Mouse (Mus musculus) thymus, adult 2 months (tissue): ENCODE measurements at regions not wholly inside any gene's neighbourhood (a gene's known extent, or its start where the extent isn't known, plus 50 kb on each side); places are given as distances from the start of the nearest gene placed in this dataset.

Source experiments
- CTCF ChIP-seq: fragments of 200-500 bp; IDR thresholded peaks from 2 replicates; pipeline ENCODE4 v1.5.1; 2012; ENCODE audit warnings: mild to moderate bottlenecking, control low read depth, low read length, moderate library complexity, borderline replicate concordance; ENCODE audit not compliant: control insufficient read depth, poor library complexity, insufficient read depth; ENCODE audit errors: extremely low read depth
- POLR2A ChIP-seq: fragments of 200-500 bp; IDR thresholded peaks from 2 replicates; pipeline ENCODE4 v1.6.1; 2012; ENCODE audit warnings: mild to moderate bottlenecking, low read length, control low read depth, moderate library complexity; ENCODE audit not compliant: control insufficient read depth, poor library complexity, insufficient read depth; ENCODE audit errors: extremely low read depth

DNA sequence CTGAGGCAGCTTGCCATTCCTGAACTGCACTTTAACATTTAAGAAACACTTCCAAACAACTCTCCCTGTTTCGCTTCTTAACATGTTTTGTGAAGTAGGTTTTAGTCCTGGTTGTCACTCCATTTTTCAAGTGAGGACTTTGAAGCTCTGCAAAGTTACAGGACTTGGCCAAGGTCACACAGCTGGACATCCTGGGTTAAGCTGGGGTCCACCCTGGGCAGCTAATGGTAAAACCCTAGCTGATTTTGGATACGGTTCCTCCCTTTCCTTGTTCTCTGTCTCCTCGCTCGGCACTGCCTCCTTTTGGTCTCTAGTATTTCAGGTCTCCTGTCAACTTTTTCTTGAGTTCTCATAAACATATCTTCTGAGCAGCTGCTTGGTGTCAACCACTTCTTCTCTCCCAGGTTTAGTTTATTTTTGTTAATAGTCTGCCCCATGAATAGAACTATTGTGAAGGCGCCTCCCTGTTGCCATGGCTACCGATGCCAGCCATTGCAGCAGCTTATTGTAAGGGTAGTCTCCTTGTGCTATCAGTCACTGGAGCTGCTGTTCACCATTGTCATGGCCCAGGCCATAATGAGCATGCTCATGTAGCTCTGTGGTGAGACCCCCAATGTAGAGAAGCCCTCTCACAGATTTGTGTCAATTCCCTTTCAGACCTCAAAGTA is 292.5 kb downstream of the Tmem38b start:
- no peak for TF ChIP-seq POLR2A
- TF ChIP-seq CTCF, result no peak
